Mouse (Mus musculus): ENCODE data around the gene Cnot6. TPM values are rescaled to one million over a fixed set of nuclear protein-coding genes. Genes with fewer than 3 reads are reported as not detected.

Cnot6 gene
- total and polyA plus RNA-seq, 3 experiments: 38.9 to 58.3 (median 49.3) TPM

DNA sequence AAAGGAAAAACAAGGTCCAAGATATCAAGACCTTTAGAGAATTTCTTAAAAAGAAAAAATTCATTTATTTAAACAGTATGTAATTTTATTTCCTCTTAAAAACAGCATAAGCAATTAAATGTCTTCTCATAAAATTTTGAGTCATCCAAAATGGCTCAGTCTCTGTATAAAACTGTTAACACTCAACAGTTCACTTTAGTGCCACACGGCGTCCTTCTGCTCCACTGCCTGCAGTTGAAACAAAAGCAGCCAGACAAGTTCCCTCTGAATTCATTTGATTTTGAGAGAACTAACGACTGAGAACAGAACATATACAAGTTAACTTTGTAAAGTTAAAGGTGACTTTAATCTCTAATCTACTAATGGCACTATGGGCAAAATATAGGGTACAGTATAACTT, 39.1 kb downstream of the Cnot6 start:
- no peaks in the 10 kb centered on the region for H3K4me1 ChIP-seq (ENCODE audit: control insufficient read depth in 1 of 2, insufficient read depth in 2 of 2, low read length in 2 of 2)
- H3K27me3 ChIP-seq (ENCODE audit: control insufficient read depth in 1 of 2, insufficient read depth in 2 of 2, low read length in 2 of 2): no peaks in the 10 kb centered on the region
- no peaks in the 10 kb centered on the region for H3K79me2 ChIP-seq (ENCODE audit: control insufficient read depth, insufficient read depth, low read length, poor library complexity)
- H3K36me3 ChIP-seq (ENCODE audit: control insufficient read depth in 1 of 2, insufficient read depth in 2 of 2, low read length in 2 of 2): peaks cover 0 to 59% of the 10 kb centered on the region in 2 experiments; a peak in 2 of 4 replicates
- H3K27ac ChIP-seq (ENCODE audit: control insufficient read depth, low read depth, low read length): no peak overlapping the region
- H3K4me3 ChIP-seq (ENCODE audit: control insufficient read depth in 1 of 2, insufficient read depth in 1 of 2, low read depth in 2 of 2, low read length in 2 of 2): no peak overlapping the region
- no peaks in the 10 kb centered on the region for H3K9me3 ChIP-seq (replicated peaks; ENCODE audit: insufficient read depth, low read length)
- no peak for DNase-seq (ENCODE audit: low read depth, low spot score)
- no peak for TF ChIP-seq GATA1 (IDR thresholded peaks at IDR 0.05; ENCODE audit: low read depth, low read length)
- TF ChIP-seq HCFC1 (IDR thresholded peaks at IDR 0.05; ENCODE audit: low read depth, low read length): no peak
- no peak for TF ChIP-seq POLR2AphosphoS2 (IDR thresholded peaks at IDR 0.05; ENCODE audit: low read length)
- TF ChIP-seq ZKSCAN1 (IDR thresholded peaks at IDR 0.05; ENCODE audit: low read depth, low read length): no peak
- TF ChIP-seq CHD2 (IDR thresholded peaks at IDR 0.05; ENCODE audit: low read length): no peak
- no peak for TF ChIP-seq GABPA (IDR thresholded peaks at IDR 0.05; ENCODE audit: low read depth, low read length)
- no peak for TF ChIP-seq MAX (IDR thresholded peaks at IDR 0.05; ENCODE audit: low read length)
- no peak for TF ChIP-seq ELF1 (IDR thresholded peaks at IDR 0.05; ENCODE audit: low read depth, low read length)
- TF ChIP-seq BHLHE40 (IDR thresholded peaks at IDR 0.05; ENCODE audit: borderline replicate concordance, low read depth, low read length): no peak
- TF ChIP-seq MYC (IDR thresholded peaks at IDR 0.05; ENCODE audit: low read depth, low read length): no peak
- no peak for TF ChIP-seq ETS1 (IDR thresholded peaks at IDR 0.05; ENCODE audit: low read depth, low read length)
- no peak for TF ChIP-seq USF2 (IDR thresholded peaks at IDR 0.05; ENCODE audit: borderline replicate concordance in 1 of 2, insufficient read depth in 1 of 2, low read depth in 1 of 2, low read length in 2 of 2)
- no peak for TF ChIP-seq KAT2A (conservative IDR thresholded peaks at IDR 0.05; ENCODE audit: low read depth, low read length)
- no peak for TF ChIP-seq ZC3H11A (IDR thresholded peaks at IDR 0.05; ENCODE audit: low read depth, low read length)
- TF ChIP-seq EP300 (IDR thresholded peaks at IDR 0.05; ENCODE audit: low read depth in 1 of 2, low read length in 2 of 2): no peak
- no peak overlapping the region for H3K9ac ChIP-seq (ENCODE audit: control insufficient read depth, low read depth, low read length, poor library complexity, severe bottlenecking)

DNA sequence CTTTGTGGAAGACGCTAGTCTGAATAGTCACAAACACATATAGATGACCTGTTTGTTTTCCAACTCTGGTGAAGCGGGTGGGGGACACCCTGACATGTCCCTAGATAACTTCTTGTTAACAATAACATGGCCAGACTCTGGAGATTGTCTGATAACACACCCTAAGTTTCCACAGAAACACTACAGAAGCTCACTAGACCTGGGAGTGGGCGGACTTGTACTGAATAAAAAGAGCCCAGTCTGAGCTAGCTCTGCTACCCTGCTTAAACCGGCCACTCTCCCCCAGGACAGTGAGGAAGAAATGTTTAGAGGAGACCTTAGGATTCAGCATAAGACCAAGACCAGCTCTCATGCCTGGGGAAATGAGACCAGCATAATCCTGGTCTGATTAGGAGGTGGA, 47.1 kb downstream of the Cnot6 start:
- H3K4me1 ChIP-seq (ENCODE audit: control insufficient read depth in 1 of 2, insufficient read depth in 2 of 2, low read length in 2 of 2): peaks cover 5 to 9% of the 10 kb centered on the region in 2 experiments
- no peak for DNase-seq (ENCODE audit: low read depth, low spot score)
- TF ChIP-seq EP300 (IDR thresholded peaks at IDR 0.05; ENCODE audit: low read depth in 1 of 2, low read length in 2 of 2) (no peak), RCOR1 (IDR thresholded peaks at IDR 0.05; ENCODE audit: low read depth, low read length) (no peak), SMC3 (IDR thresholded peaks at IDR 0.05; ENCODE audit: low read depth, low read length) (no peak), ELF1 (IDR thresholded peaks at IDR 0.05; ENCODE audit: low read depth, low read length) (no peak), JUND (IDR thresholded peaks at IDR 0.05; ENCODE audit: low read depth, low read length) (no peak), RAD21 (IDR thresholded peaks at IDR 0.05; ENCODE audit: low read depth, low read length) (no peak), MAFK (IDR thresholded peaks at IDR 0.05; ENCODE audit: borderline replicate concordance, low read depth, low read length) (no peak)
- no peaks in the 10 kb centered on the region for H3K9me3 ChIP-seq (replicated peaks; ENCODE audit: insufficient read depth, low read length)
- no peak overlapping the region for H3K4me3 ChIP-seq (ENCODE audit: control insufficient read depth in 1 of 2, insufficient read depth in 1 of 2, low read depth in 2 of 2, low read length in 2 of 2)
- no peaks in the 10 kb centered on the region for H3K79me2 ChIP-seq (ENCODE audit: control insufficient read depth, insufficient read depth, low read length, poor library complexity)
- H3K27ac ChIP-seq (ENCODE audit: control insufficient read depth, low read depth, low read length): no peak overlapping the region
- H3K9ac ChIP-seq (ENCODE audit: control insufficient read depth, low read depth, low read length, poor library complexity, severe bottlenecking): no peak overlapping the region
- H3K27me3 ChIP-seq (ENCODE audit: control insufficient read depth in 1 of 2, insufficient read depth in 2 of 2, low read length in 2 of 2): no peaks in the 10 kb centered on the region
- H3K36me3 ChIP-seq (ENCODE audit: control insufficient read depth in 1 of 2, insufficient read depth in 2 of 2, low read length in 2 of 2): peaks cover 2 to 8% of the 10 kb centered on the region in 2 experiments; a peak in 3 of 4 replicates
